Mouse (Mus musculus): ENCODE measurements around the gene Pla2r1.

DNA sequence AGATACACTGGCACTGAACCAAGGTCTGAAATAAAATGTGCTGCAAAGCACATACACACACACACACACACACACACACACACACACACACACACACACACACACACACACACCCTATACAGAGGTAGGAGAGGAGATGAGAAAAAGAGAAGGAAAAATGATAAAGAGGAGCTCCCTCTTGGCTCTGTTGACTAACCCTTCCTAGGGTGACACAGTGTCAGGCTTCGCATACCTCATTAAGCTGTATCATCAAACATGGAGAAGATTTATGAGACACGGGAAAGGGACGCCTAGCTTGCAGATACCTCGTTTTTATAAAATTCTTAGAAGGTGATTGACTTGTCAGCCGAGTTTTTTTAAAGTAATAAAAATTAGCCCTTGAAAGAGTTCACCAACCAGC, 116.3 kb downstream of the Pla2r1 start:
- TF ChIP-seq CTCF (IDR thresholded peaks at IDR 0.05; ENCODE audit: low read depth) (no peak), EP300 (optimal IDR thresholded peaks at IDR 0.05) (no peak)

All from stomach, postnatal 0 days (tissue).